Mouse (Mus musculus) C2C12 (cell line): ENCODE measurements around the gene Cacna1a. TPM values are rescaled to one million over a fixed set of nuclear protein-coding genes. Genes with fewer than 3 reads are reported as not detected.

ENCODE experiments used
- H3K27me3 ChIP-seq: one replicate; pipeline ENCODE4 v1.6.1; 2011; ENCODE audit not compliant: control insufficient read depth, insufficient read depth, insufficient read length
- H3K36me3 ChIP-seq: one replicate; pipeline ENCODE4 v1.6.1; 2011; ENCODE audit not compliant: control insufficient read depth, insufficient read depth
- H3K4me3 ChIP-seq: one replicate; pipeline ENCODE4 v1.5.1; 2011; ENCODE audit warnings: mild to moderate bottlenecking, control low read depth; ENCODE audit not compliant: poor library complexity, insufficient read depth, severe bottlenecking
- H3K79me2 ChIP-seq: one replicate; pipeline ENCODE4 v1.6.1; 2011; ENCODE audit not compliant: control insufficient read depth, insufficient read depth
- H3K79me3 ChIP-seq: one replicate; pipeline ENCODE4 v1.6.1; 2011; ENCODE audit warnings: low read depth, control low read depth
- H3ac ChIP-seq: one replicate; pipeline ENCODE3; 2011; ENCODE audit warnings: low read depth; ENCODE audit not compliant: control insufficient read depth, insufficient read length
- CEBPB ChIP-seq: IDR thresholded peaks from one replicate; pipeline ENCODE4 v1.6.1; 2011; ENCODE audit warnings: low read depth, mild to moderate bottlenecking, control low read depth, moderate library complexity
- CTCF ChIP-seq: IDR thresholded peaks from one replicate; pipeline ENCODE4 v1.5.1; 2011; ENCODE audit not compliant: control insufficient read depth, insufficient read depth, insufficient read length
- FOSL1 ChIP-seq: IDR thresholded peaks from one replicate; pipeline ENCODE4 v1.8.0; 2011; ENCODE audit warnings: mild to moderate bottlenecking, low read length; ENCODE audit not compliant: poor library complexity, insufficient read depth, severe bottlenecking
- MAX ChIP-seq: IDR thresholded peaks from one replicate; pipeline ENCODE4 v1.6.1; 2011; ENCODE audit warnings: mild to moderate bottlenecking, control low read depth
- MYOD1 ChIP-seq: IDR thresholded peaks from one replicate; pipeline ENCODE4 v1.6.1; 2011; ENCODE audit warnings: low read depth; ENCODE audit not compliant: control insufficient read depth, insufficient read length
- MYOG ChIP-seq: IDR thresholded peaks from one replicate; pipeline ENCODE4 v1.6.1; 2011; ENCODE audit not compliant: control insufficient read depth, insufficient read length; ENCODE audit errors: extremely low read depth
- USF1 ChIP-seq: IDR thresholded peaks from one replicate; pipeline ENCODE4 v1.6.1; 2011; ENCODE audit warnings: low read depth, mild to moderate bottlenecking, control low read depth, moderate library complexity
- polyA plus RNA-seq: library from polyadenylated mRNA; unstranded; fragments of >200 nt; fragmentation: generic; extraction: Trizol; gene quantifications from one replicate; pipeline ENCODE4 v1.2.1, GENCODE M21; 2012; ENCODE audit warnings: missing spikeins

Gene Cacna1a
- polyA plus RNA-seq, 1 experiment, result 3.1 TPM

- Histone ChIP-seq H3K27me3 (peaks cover 17% of the 10 kb centered on the region), H3K4me3 (no peak overlapping the region), H3ac (no peak overlapping the region), H3K79me3 (no peaks in the 10 kb centered on the region), H3K36me3 (no peaks in the 10 kb centered on the region), H3K79me2 (no peaks in the 10 kb centered on the region)
- TF ChIP-seq FOSL1 (no peak), USF1 (no peak), MYOG (no peak), CEBPB (no peak), MYOD1 (peak; percentile 33)
These were observed 41.8 kb upstream of the Cacna1a start for GRCm38 (mm10) chr8:84346421-84346820.

- Histone ChIP-seq H3K27me3 (peaks cover 25% of the 10 kb centered on the region), H3K79me2 (no peaks in the 10 kb centered on the region), H3K79me3 (no peaks in the 10 kb centered on the region), H3K4me3 (no peak overlapping the region), H3K36me3 (no peaks in the 10 kb centered on the region), H3ac (no peak overlapping the region)
- TF ChIP-seq CEBPB, result no peak
- no peak for TF ChIP-seq MYOD1
- no peak for TF ChIP-seq MAX
- TF ChIP-seq MYOG, result no peak
- TF ChIP-seq USF1, result no peak
- TF ChIP-seq FOSL1, result no peak
- TF ChIP-seq CTCF, result no peak
These were observed 38.7 kb upstream of the Cacna1a start for GRCm38 (mm10) chr8:84349526-84349925.

GRCm38 (mm10) chr8:84350960-84351359 is 37.3 kb upstream of the Cacna1a start:
- TF ChIP-seq CEBPB, result no peak
- TF ChIP-seq CTCF, result no peak
- TF ChIP-seq USF1, result no peak
- TF ChIP-seq MAX, result no peak
- no peak for TF ChIP-seq FOSL1
- no peak for TF ChIP-seq MYOD1
- TF ChIP-seq MYOG, result no peak
- no peaks in the 10 kb centered on the region for H3K36me3 ChIP-seq
- H3K79me3 ChIP-seq, result no peaks in the 10 kb centered on the region
- no peak overlapping the region for H3K4me3 ChIP-seq
- H3ac ChIP-seq, result no peak overlapping the region
- peaks cover 20% of the 10 kb centered on the region for H3K27me3 ChIP-seq
- no peaks in the 10 kb centered on the region for H3K79me2 ChIP-seq

- TF ChIP-seq CEBPB (no peak), MYOG (no peak), MAX (no peak), FOSL1 (no peak), MYOD1 (no peak), USF1 (no peak), CTCF (no peak)
- Histone ChIP-seq H3K4me3 (no peak overlapping the region), H3K36me3 (no peaks in the 10 kb centered on the region)
These were observed 31.8 kb upstream of the Cacna1a start for GRCm38 (mm10) chr8:84356482-84356881.

GRCm38 (mm10) chr8:84357631-84358371 is 30.4 kb upstream of the Cacna1a start:
- Histone ChIP-seq H3ac (peak overlapping the region; percentile 27), H3K4me3 (no peak overlapping the region)

More at GRCm38 (mm10) chr8:84356482-84356881, 31.8 kb upstream of the Cacna1a start:
- Histone ChIP-seq H3K79me3 (no peaks in the 10 kb centered on the region), H3ac (no peak overlapping the region), H3K79me2 (no peaks in the 10 kb centered on the region), H3K27me3 (peaks cover 16% of the 10 kb centered on the region)

More at GRCm38 (mm10) chr8:84357631-84358371, 30.4 kb upstream of the Cacna1a start:
- H3K79me2 ChIP-seq, result no peaks in the 10 kb centered on the region
- no peaks in the 10 kb centered on the region for H3K79me3 ChIP-seq
- H3K36me3 ChIP-seq, result no peaks in the 10 kb centered on the region
- TF ChIP-seq CTCF (peak; percentile 93), MYOG (no peak)
- H3K27me3 ChIP-seq, result peaks cover 20% of the 10 kb centered on the region
